Mouse (Mus musculus) adrenal gland, postnatal 4 days (tissue): ENCODE results near the gene Marc1. TPM values are rescaled to one million over a fixed set of nuclear protein-coding genes. Genes with fewer than 3 reads are reported as not detected.

ENCODE experiments used
- DNase-seq, 2 experiments: peaks; one replicate each; pipeline ENCODE4 v3.0.0; 2021 to 2022; ENCODE audit warnings: low spot score in 2 of 2, mixed read lengths in 2 of 2
- long read RNA-seq, 2 experiments: library from polyadenylated mRNA; stranded (forward); transcript quantifications; one replicate each; pipeline ENCODE4 v2.0.0; 2021
- total RNA-seq, 2 experiments: library from RNA; stranded (reverse); gene quantifications; 2 replicates each; pipeline ENCODE4 v1.2.3; 2021

Marc1 gene
- total RNA-seq = 10 to 100 TPM in 1 of 2 experiments, under 1 TPM in 1; 0.98 to 17.2 TPM
- long read RNA-seq, experiment 1, transcript Marc1-201 (7 exons, 2,039 nt) = major isoform, 9 of 9 reads
- long read RNA-seq, experiment 1, partial matches to known transcripts = 0 of 9 reads
- long read RNA-seq, experiment 1, other reads (novel, unspliced or antisense) = 0 of 9 reads
- long read RNA-seq, experiment 2 = 0 reads

DNA sequence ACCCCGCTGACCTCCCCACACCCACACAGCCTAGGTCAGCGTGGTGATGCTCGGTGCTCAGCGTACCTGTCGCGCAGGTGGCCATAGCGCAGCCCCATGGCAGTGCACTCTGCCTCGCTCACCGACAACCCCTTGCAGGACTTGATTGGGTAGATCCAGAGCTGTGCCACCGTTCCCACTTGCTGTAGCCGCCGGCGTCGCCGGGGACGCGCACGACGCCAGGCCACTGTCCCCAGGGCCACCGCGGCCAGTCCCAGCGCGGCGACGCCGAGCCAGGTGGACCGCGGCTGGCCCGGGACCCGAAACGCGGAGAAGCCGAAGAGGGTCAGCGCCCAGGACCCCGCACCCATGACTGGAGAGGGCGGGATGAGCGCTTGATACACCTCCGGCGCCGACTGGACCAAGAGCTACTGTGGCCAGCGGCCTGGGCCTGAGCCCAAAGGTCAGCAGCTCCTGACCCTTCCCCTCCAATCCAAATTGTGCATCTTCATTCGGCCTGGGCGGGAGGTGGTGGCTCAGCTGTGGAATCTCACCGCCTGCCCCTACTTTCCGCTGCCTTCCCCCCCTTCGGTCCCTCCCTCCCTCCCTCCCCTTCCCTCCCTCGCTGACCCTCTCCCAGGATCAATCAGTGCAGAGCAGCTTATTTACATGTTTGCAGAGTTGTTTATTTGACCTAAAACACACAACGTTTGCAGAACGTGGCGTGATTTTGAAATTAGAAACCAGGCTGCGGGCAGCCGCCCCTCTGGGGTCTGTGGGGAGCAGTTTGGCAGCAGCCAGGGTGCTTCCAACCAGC, at the start of gene Marc1:
Marc1 (minus strand) TSS at position 534 of the 796 bp plus-strand sequence.
- DNase-seq = no peak

DNA sequence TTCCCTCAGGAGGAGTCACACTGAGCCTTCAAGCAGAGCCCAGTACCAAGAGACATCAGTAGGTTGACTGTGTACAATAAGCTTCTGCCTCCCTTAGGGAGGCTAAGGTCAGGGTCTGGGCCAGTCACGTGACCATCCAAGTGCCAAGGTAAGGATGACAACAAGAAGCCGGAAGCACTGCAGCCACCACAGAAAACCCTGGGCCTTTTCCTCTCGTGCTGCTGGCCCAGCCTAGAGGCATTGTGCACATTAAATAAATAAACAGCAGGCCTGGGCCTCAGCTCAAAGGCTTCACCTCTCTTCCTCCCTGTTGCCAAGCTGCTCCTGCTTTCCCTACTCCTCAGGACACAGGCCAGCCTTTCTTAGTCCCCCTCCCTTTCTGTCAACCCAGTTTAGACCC, 49.2 kb upstream of the Marc1 start:
- no peak for DNase-seq

DNA sequence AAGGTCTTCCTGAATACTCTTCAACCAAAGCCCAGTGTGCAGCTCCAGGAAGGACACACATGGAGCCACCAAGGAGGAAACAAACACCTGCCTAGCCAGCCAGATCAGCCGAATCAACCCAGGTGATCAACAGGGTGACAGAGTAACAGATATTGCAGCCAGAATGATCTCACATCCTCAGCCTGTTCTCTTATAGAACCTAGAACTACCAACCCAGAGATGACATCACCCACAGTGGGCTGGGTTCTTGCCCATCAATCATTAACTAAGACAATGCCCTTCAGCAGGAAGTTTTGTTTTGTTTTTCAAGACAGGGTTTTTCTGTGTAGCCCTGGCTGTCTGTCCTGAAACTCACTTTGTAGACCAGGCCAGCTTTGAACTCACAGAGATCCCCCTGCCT, 47.1 kb upstream of the Marc1 start:
- DNase-seq = no peak

DNA sequence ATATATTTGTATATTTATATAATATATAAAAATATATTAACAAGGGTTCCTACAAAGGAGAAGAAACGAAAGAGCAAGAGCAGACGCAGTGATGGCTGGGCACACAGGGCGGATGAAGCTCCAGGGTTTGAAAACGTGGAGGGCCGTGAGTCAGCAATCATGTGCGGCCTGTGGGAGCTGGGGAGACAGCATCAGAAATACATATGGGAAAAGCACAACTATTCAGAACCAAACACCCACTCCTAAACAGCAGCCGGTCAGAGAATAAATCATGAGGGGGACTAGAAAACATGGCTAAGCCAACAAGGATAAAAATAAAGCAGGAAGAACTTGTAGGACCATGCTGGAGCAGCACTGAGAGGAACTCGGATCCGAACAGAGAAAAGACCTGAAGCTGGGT, 46.1 kb upstream of the Marc1 start:
- no peak for DNase-seq

DNA sequence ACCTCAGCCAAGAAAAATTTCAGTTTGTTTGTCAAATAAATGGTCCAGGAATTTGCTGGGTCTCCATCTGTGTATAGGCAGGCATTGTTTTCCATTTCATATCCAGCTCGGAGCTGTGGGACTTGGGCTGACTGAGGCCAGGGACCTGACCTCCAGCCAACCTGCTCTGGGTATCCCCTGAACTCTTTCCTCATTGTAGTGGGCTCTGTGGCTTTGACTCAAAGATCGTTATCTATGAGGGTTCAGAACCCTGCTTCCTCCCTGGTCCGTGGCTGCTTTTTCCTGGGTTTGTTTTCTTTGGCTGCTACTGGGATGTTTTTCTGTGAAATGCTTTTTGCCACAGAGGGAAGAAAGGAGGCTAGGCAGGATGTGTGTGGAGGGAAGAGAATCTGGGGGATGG, 42.8 kb upstream of the Marc1 start:
- no peak for DNase-seq

DNA sequence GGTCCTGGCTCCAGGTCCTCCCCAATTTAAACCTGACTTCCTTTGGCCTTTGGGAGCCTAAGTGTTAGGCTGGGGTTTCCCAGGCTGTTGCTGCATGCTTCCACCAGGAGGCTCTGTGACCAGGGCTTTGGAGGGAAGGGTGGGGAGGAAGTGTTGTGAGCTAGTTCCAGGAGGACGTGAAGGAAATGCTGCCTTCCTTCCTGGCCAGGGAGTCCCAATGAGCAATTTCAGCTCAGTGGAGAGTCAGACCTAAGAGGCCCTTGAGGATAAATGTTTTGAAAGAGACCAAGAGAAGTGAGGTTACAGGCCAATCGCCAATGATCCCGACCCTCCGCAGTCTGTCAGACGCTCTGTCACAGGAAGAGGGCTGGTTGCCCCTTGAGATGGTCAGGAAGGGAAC, 42.2 kb upstream of the Marc1 start:
- peak; percentile 25 to 54 for DNase-seq

DNA sequence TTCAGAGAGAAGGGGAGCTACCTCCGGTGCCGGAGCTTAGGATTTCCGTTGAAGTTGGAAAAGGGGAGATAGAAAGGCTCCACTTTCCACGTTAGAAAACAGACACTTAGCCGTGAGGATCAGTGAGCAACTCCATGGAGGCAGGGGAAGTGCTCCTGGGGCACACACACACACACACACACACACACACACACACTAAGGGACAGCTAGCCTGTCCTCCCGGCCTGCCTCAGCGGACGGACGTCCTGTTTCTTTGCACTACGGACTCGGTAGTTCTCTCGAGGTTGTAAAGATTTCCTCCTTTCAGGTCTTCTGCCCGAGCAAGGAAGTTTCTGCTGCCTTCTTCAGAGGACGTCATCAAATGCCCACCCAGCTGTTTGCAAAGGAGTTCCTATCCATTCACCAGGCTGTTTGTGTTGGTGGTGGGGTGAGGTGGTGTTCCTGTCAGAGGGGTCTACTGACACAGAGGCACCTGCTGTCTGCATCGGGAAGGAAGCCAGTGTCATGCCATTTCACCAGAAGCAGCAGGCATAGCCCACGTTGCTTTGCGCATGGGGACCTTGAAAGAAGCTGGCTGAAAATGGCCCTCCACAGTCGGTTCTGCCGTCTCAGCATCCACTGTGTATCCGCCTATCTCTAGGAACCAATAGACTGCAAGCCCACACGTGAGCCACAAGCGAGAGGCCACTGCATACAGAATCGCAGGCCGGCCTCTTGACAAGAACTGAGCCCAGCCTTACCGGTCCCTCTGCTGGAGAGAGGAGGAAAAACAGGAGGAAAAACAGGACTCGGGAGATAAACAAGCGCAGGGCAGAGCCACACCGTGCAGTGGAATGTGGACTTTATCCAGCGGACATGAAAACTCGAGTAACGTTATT, 40.9 kb upstream of the Marc1 start:
- DNase-seq = peak; percentile 22 to 66

DNA sequence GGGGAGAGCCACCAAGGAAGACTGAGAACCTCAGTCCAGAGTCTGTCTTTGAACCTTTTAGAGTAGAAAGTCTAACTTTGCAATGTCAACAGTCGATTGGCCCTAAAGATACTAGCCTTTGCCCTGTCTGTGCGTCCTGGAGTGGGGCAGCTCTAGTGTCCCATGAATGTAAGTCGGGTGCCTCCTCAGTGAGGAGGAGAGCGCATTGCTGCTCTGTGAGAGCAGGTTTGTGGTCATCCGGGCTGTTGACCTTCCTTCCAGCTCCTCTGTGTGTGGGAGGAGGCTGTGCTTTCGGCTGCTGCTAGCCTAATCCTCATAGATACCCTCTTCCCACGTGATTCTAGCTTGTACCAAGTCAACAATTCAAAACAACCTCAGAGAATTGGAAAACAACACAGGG, 40.1 kb upstream of the Marc1 start:
- DNase-seq = no peak

DNA sequence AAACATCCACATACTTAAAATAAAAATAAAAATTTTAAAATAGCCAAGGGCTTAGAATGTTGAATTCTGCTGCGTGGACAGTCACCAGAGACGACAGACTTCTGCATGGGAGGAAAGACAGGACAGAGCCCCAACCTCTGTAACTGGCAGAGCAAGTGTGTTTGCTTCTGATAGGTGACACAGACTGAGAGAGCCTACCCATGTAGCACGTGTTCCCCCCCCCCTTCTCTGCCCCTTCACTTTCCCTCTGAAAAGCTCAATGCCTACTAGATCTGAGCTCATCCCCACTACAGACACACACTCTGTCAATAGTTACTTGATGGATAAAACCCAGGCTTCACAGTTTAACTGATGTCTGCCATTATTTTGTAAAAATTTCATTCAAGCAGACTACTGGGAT, 35.9 kb upstream of the Marc1 start:
- no peak for DNase-seq

DNA sequence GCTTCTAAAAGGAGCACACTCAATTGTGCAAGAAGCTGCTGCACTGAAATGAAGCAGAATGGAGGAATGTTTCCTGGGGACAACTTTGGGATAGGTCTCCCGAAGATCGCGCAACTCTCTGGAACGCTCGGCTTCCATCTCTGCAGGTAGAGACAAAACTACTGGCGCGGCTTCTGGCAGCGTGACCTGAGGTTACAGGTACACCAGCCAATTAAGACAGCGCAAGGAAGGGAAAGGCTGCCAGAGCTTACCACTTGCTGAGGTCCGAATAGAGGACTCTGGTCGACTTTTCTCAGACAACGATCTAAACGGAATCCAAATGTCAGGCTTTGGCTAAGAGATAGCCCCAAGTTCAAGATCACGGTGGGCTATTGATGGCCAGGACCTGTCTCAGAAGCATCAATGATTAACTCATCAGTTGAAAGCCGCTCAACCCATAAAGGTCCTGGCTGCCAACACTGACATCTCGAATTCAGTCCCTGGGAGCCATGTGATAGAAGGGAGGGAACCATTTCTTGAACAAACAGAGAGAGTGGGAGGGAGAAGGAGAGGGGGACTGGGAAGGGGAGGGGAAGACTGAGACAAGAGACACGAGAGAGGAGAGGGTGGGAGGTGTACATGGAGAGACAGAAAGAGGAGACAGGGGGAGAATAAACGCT, 35.1 kb upstream of the Marc1 start, which contains the start of gene Marc2:
Marc2 (minus strand) TSS at position 360 of the 659 bp plus-strand sequence.
- no peak for DNase-seq

DNA sequence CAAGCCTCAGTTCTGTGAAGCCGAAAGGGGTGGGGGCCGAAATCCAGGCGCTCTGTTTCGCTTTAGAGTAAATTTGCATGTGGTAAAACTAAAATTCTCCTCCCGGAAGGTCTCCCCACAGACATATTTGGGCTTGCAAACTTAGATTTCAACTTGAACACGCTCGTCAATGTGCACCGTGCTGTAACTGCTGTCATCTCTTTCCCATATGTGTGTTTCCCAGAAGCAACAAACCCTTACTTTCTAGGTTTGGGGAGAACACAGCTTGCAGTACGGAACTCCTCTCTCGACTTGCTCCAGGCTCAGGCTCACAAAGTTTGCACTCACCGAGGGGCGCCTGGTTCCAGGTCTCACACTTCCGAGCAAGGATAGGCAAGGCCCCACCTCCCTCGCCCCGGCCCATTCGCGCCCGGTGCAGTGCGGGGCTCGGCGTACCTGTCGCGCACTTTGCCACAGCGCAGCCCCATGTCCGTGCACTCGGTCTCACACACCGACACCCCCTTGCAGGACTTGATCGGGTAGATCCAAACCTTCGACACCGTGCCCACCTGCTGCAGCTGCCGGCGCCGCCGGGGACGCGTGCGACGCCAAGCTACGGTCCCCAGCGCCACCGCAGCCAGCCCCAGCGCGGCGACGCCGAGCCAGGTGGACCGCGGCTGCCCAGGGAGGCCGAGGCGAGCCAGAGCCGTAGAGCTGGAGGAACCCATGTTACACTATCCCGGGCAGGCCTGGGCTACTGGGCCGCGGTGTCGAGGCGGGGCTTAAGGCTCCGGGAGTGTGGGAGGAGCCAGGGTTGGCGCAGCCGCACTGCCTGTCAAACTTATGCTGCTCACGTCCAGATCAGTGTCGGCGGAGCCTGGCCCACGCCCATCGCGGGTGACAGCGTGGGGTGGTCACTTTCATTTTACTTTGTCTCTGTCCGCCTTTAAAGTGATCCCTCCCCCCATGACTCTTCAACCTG, 34.3 kb upstream of the Marc1 start:
- DNase-seq = peak; percentile 68 to 86

DNA sequence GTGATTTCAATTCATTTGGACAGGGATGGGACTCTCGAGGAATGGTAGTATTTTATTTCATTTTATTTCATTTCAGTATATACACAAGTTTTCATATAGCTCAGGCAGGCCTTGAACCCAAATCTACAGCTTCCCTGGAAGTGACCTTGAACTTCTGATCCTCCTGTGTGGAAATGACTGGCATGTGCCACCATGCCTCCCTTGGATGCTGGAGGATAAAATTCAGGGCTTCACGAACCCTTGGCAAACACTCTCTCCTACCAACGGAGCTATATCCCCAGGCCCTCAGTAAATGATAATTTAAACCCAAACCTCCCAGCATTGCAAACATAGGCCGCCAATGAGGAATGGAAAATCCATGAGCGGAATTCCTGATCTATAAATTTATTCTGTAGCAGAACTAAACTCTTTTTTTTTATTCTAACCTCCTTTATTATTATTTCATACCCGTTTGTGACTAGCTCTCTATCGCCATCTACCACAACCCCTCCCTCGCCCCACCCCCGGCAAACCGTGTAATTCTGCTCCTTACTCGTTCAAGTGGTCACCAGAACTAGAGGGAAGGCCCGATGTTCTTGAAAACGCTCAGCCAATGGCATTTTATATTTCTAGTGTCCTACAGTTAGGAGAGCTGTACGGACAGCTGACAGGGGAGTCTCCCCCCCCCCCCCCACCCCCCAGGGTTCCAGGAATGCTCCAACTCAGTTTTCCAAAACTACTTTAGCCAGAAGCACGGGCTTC, 33.4 kb upstream of the Marc1 start:
- DNase-seq = no peak

DNA sequence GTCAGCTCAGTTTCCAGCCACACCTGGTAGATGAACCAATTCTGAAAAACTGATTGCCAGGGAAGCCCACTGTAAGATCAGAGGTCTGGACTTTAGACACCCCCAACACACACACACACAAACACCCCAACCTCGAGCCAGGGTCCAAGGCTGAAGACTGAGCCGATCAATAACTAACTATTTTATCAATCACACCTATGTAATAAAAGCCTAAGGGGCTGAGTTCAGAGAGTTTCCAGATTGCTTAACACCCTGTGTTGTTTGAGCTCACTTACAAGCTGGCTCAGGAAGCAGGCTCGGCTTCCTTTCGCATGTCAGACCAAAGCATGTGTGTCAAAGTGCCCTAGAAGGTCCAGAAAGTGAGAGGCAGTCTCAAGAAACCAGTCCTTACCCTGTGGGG, 26.5 kb upstream of the Marc1 start:
- DNase-seq = no peak

DNA sequence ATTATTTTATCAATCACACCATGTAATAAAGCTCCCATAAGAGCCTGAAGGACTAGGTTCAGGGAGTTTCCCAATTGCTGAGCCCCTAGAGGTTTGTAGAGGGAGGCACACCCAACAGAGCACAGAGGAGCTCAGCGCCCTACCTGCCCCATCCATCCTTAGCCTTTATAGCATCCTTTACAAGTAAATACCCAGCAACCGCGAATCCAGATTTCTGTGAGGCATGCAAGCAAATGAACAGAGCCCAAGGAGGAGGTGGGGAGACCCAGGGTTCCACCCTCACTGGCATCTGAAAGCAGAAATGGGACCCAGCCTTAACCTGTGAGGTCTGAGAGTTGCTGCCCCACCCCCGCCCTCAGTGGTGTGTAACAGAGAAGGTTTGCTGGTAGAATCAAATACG, 25.2 kb upstream of the Marc1 start:
- no peak for DNase-seq

DNA sequence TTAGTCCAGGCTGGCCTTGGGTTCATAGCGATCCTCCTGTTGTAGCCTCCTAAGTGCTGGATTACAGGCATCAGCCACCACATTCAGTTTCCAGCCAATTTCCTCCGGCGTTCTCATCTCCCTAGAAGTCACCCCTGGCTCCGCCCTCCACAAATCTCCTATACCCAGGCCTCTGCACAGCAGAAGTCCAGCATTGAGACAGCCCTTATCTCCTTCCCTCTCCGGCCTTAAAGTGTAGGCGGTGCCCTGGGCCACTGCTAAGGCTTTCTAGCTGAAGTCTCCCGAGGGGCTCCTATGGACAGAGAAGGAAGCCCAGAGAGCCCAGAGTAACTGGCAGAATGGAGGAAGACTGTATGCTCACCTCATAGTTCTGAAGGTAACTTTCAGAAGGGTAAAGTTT, 22.4 kb upstream of the Marc1 start:
- DNase-seq = no peak

DNA sequence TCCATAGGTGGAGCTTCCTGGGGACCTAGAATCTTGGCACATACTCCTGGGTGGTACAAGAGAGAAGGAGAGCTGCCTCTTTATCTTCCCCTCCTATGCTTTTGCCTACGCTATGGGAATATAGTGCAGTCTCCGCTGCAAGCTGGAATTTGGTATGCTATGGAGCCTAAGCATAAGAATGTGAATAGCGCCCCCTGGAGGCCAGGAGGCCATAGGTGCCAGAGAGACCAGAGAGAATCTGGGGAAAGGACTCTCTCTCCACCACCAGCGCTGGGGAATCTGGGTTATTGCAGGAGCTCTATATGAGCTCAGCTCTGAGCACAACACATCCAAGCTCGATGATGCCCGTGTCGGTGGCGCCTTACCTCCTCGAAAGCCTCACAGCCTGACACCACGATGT, 21.1 kb upstream of the Marc1 start:
- DNase-seq = no peak

DNA sequence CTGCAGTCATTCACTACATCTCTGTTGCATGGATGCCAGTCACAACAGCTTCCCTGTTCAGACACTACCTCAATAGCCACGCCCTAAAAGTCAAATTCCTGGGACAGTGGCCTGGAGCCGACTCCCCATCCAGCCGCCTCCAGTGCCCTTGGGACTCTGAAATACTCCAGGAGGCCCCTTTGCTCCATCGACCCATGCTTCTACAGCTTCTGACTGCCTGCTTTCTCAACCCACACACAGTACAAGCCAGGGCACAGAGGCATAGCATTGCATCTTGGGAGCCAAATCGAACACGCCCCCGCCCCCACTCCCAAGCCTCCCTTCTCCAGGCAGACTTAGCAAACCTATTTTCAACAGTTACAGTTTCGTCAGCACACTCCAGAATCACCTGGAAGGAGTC, 18.8 kb upstream of the Marc1 start:
- no peak for DNase-seq

DNA sequence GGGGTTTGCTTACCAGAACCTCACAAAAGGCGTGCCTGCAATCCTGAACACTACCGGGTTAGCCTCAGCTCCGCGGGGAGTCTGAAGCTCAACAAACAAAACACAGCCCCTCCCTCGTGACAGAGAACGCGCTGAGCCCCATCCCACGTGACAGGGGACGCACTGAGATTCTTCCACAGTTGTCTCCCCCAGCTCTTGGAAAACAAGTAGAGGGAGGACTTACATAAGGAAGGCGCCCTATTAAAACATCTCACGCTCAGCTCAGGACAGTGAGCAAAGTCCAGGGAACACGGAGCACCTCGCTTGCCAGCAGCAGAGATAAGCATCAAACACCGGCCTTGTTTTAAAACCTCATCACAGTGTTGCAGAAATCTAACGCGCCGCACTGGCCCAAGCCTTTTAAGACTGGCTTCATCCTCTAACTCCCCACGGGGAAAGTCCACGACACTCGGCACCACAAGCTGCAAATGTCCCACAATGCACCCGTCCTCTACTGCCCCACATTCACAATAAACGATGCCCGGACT, 16.1 kb upstream of the Marc1 start:
- no peak for DNase-seq

DNA sequence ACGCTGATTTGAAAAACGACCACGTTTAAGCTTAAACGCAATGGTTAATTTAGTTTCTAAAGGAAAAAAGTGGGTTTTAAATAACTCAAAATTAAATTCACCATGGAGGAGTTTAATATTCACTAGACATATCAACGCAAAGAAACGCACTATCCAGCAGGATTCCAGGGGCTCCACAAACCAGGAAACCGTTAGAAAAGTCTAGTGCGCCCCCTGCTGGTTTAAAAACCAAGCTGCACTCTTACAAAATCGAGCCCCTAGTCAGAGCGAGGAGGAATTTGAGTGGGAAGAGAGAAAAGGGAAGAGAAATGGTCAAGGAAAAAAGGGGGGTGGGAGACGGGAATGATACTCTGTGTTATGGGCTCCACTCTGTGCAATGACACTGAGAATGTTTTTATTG, 14.0 kb upstream of the Marc1 start:
- DNase-seq = no peak
